Mouse (Mus musculus) kidney, adult 2 months (tissue): Measurements from ENCODE around the gene Tmem56. TPM values are rescaled to one million over a fixed set of nuclear protein-coding genes. Genes with fewer than 3 reads are reported as not detected.
A peak's percentile ranks its signal among the peaks of the same experiment; 100 is the strongest.

Experiments used
- DNase-seq: peaks from one replicate; pipeline ENCODE4 v3.0.0; 2021
- H3K27ac ChIP-seq: fragments of 200-500 bp; 2 replicates; pipeline ENCODE4 v1.5.1; 2012; ENCODE audit warnings: low read depth, low read length, control low read depth, inconsistent platforms; ENCODE audit not compliant: insufficient read depth
- H3K27me3 ChIP-seq: fragments of 200-500 bp; replicated peaks from 2 replicates; pipeline ENCODE4 v1.6.1; 2012; ENCODE audit warnings: mild to moderate bottlenecking, moderate library complexity, low read length, inconsistent platforms; ENCODE audit not compliant: control insufficient read depth, insufficient read depth
- H3K36me3 ChIP-seq: fragments of 200-500 bp; 2 replicates; pipeline ENCODE4 v1.6.1; 2012; ENCODE audit warnings: mild to moderate bottlenecking, moderate library complexity, low read length, inconsistent platforms; ENCODE audit not compliant: control insufficient read depth, insufficient read depth
- H3K4me1 ChIP-seq: fragments of 200-500 bp; 2 replicates; pipeline ENCODE4 v1.6.1; 2011; ENCODE audit warnings: low read length; ENCODE audit not compliant: control insufficient read depth, insufficient read depth
- H3K4me3 ChIP-seq: fragments of 200-500 bp; 2 replicates; pipeline ENCODE4 v1.5.1; 2011; ENCODE audit warnings: mild to moderate bottlenecking, low read depth, low read length, control low read depth; ENCODE audit not compliant: insufficient read depth
- CTCF ChIP-seq: fragments of 200-500 bp; conservative IDR thresholded peaks from 2 replicates; pipeline ENCODE4 v1.5.1; 2011; ENCODE audit warnings: low read depth, mild to moderate bottlenecking, control low read depth, low read length, moderate library complexity, mixed read lengths; ENCODE audit not compliant: insufficient read depth, insufficient read length
- POLR2A ChIP-seq: fragments of 200-500 bp; IDR thresholded peaks from one replicate; pipeline ENCODE4 v1.6.1; 2011; ENCODE audit warnings: low read depth, low read length, control low read depth
- WGBS: fragments of 180-500 bp; shearing (Covaris S2); methylation state at CpG from one replicate; pipeline ENCODE4 v1.1.7; 2018; 5-methylcytosine and 5-hydroxymethylcytosine counted together
- polyA plus RNA-seq: library from polyadenylated mRNA; depleted of rRNA; stranded (reverse); fragments of >200 nt; gene quantifications from 2 replicates; pipeline ENCODE4 v1.2.3, GENCODE M21; 2012

Tmem56 gene
- polyA plus RNA-seq, 1 experiment, result 2.7 TPM

- no peaks in the 10 kb centered on the region for H3K27me3 ChIP-seq
- DNase-seq, result peak; percentile 40
- H3K4me1 ChIP-seq, result peaks cover 5% of the 10 kb centered on the region; the same call in 1 of the 2 replicates
- H3K36me3 ChIP-seq, result no peaks in the 10 kb centered on the region
- 32% methylated on average over 20 of the region's 20 CpGs for WGBS
- H3K4me3 ChIP-seq, result no peak overlapping the region
- TF ChIP-seq POLR2A, result no peak
- TF ChIP-seq CTCF, result no peak
- H3K27ac ChIP-seq, result no peak overlapping the region
These were observed 24.1 kb downstream of the Tmem56 start for GRCm38 (mm10) chr3:121258521-121259478.

- no peak overlapping the region for H3K4me3 ChIP-seq
- H3K36me3 ChIP-seq, result no peaks in the 10 kb centered on the region
- DNase-seq, result no peak
- WGBS, result 96% methylated on average over 10 of the region's 10 CpGs
- H3K27ac ChIP-seq, result no peak overlapping the region
- no peaks in the 10 kb centered on the region for H3K27me3 ChIP-seq
- H3K4me1 ChIP-seq, result no peaks in the 10 kb centered on the region; the same call in 1 of the 2 replicates
- no peak for TF ChIP-seq POLR2A
- TF ChIP-seq CTCF, result no peak
These were observed 25.5 kb downstream of the Tmem56 start for GRCm38 (mm10) chr3:121257418-121257817.

- H3K27ac ChIP-seq, result no peak overlapping the region
- H3K36me3 ChIP-seq, result no peaks in the 10 kb centered on the region
- H3K4me3 ChIP-seq, result no peak overlapping the region
- no peak for TF ChIP-seq CTCF
- TF ChIP-seq POLR2A, result no peak
- H3K4me1 ChIP-seq, result no peaks in the 10 kb centered on the region
- no peaks in the 10 kb centered on the region for H3K27me3 ChIP-seq
- WGBS, result 92% methylated on average over 8 of the region's 8 CpGs
- no peak for DNase-seq
These were observed 26.8 kb downstream of the Tmem56 start for GRCm38 (mm10) chr3:121256131-121256530.

- no peak overlapping the region for H3K27ac ChIP-seq
- H3K4me3 ChIP-seq, result no peak overlapping the region
- WGBS, result 70% methylated on average over 7 of the region's 7 CpGs
- H3K36me3 ChIP-seq, result no peaks in the 10 kb centered on the region
- no peak for DNase-seq
- no peaks in the 10 kb centered on the region for H3K4me1 ChIP-seq
- no peaks in the 10 kb centered on the region for H3K27me3 ChIP-seq
- no peak for TF ChIP-seq POLR2A
- TF ChIP-seq CTCF, result no peak
These were observed 27.4 kb downstream of the Tmem56 start for GRCm38 (mm10) chr3:121255501-121255900.

- no peak overlapping the region for H3K27ac ChIP-seq
- TF ChIP-seq CTCF (no peak), POLR2A (no peak)
- H3K4me1 ChIP-seq, result no peaks in the 10 kb centered on the region
- H3K4me3 ChIP-seq, result no peak overlapping the region
- no peaks in the 10 kb centered on the region for H3K27me3 ChIP-seq
- H3K36me3 ChIP-seq, result no peaks in the 10 kb centered on the region
- DNase-seq, result peak; percentile 2
- 71% methylated on average over 19 of the region's 19 CpGs for WGBS
These were observed 32.1 kb downstream of the Tmem56 start for GRCm38 (mm10) chr3:121250576-121251433.

GRCm38 (mm10) chr3:121250048-121250447 is 32.9 kb downstream of the Tmem56 start:
- WGBS, result 87% methylated on average over 9 of the region's 9 CpGs
- DNase-seq, result no peak
- H3K27me3 ChIP-seq, result no peaks in the 10 kb centered on the region
- no peaks in the 10 kb centered on the region for H3K36me3 ChIP-seq
- TF ChIP-seq POLR2A (no peak), CTCF (no peak)
- H3K4me1 ChIP-seq, result no peaks in the 10 kb centered on the region
- no peak overlapping the region for H3K27ac ChIP-seq
- no peak overlapping the region for H3K4me3 ChIP-seq
